Mouse (Mus musculus) ES-E14 (cell line): ENCODE data around the gene Dock2.

ENCODE experiments used
- CHD2 ChIP-seq: IDR thresholded peaks from 2 replicates; pipeline ENCODE4 v1.6.1; 2014; ENCODE audit warnings: mild to moderate bottlenecking, low read depth, low read length, inconsistent platforms
- HCFC1 ChIP-seq: IDR thresholded peaks from 2 replicates; pipeline ENCODE4 v1.6.1; 2012; ENCODE audit warnings: low read length, inconsistent platforms, borderline replicate concordance; ENCODE audit not compliant: insufficient read depth
- ZC3H11A ChIP-seq: IDR thresholded peaks from 2 replicates; pipeline ENCODE4 v1.6.1; 2012; ENCODE audit warnings: low read depth, mild to moderate bottlenecking, inconsistent platforms, low read length, borderline replicate concordance
- ZNF384 ChIP-seq: IDR thresholded peaks from 2 replicates; pipeline ENCODE4 v1.6.1; 2012; ENCODE audit warnings: low read depth, low read length, inconsistent platforms

GRCm38 (mm10) chr11:34430940-34431339, 352.8 kb downstream of the Dock2 start:
- TF ChIP-seq ZC3H11A (no peak), HCFC1 (no peak), CHD2 (0 out of 2 replicates have a peak, but pooled peaks have one; percentile 9), ZNF384 (no peak)
